Mouse (Mus musculus): ENCODE measurements at regions not wholly inside any gene's neighbourhood (a gene's known extent, or its start where the extent isn't known, plus 50 kb on each side); places are given as distances from the start of the nearest gene placed in this dataset.
"Not testable (repeated sequence)": the region's sequence is repeated elsewhere in the genome, so short reads cannot be mapped to it uniquely, and the experiment has no call there.

GRCm38 (mm10) chr11:12913401-12913800 lies 448.6 kb upstream of the Cobl start:
- not testable (repeated sequence) for DNase-seq

GRCm38 (mm10) chr11:12873712-12874111 lies 409.0 kb upstream of the Cobl start:
- DNase-seq, result no peak

DNA sequence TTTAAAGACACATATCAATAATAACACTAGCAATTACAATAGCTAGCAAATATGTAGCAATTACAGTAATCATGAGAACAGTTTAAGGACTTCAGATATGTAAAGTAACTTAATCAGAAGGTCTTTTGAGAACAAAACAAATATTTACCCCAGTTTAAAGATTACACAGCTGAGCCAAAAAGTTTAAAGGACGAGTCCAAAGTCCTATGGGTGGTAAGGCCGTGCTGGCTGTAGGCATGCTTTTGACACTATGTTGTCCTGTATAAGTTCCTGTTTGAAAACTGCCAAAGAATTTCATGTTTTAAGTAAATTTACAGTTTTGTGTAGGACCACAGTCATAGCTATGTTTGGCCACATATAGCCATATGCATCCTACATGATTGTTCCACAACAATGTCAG lies 408.0 kb upstream of the Cobl start:
- no peak for DNase-seq

GRCm38 (mm10) chr11:12872399-12872798 lies 407.6 kb upstream of the Cobl start:
- no peak for DNase-seq

DNA sequence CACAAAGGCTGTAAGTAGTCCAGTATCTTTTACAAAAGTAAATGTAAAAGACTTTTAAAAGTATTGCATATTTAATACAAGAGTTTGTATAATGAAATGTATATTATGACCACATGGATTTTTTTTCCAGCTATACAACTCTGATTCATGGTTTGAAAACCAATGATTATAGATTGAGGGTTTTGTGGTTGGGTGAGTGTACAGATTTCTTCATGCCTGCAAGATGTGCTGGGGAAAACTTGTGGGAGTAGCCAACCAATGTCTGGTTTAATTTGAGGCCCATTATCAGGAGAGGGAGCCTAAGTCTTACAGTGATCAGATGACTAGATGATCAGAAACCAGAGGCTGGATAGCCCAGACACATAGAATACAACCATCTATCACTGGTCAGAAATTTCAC lies 402.8 kb upstream of the Cobl start:
- DNase-seq, result no peak

- DNase-seq, result no peak
These were observed 400.4 kb upstream of the Cobl start for GRCm38 (mm10) chr11:12865034-12865620.

- no peak for DNase-seq
These were observed 394.7 kb upstream of the Cobl start for GRCm38 (mm10) chr11:12859344-12859930.

- no peak for DNase-seq
These were observed 393.6 kb upstream of the Cobl start for GRCm38 (mm10) chr11:12858274-12858884.

GRCm38 (mm10) chr11:12857358-12858199 lies 392.8 kb upstream of the Cobl start:
- no peak for DNase-seq

DNA sequence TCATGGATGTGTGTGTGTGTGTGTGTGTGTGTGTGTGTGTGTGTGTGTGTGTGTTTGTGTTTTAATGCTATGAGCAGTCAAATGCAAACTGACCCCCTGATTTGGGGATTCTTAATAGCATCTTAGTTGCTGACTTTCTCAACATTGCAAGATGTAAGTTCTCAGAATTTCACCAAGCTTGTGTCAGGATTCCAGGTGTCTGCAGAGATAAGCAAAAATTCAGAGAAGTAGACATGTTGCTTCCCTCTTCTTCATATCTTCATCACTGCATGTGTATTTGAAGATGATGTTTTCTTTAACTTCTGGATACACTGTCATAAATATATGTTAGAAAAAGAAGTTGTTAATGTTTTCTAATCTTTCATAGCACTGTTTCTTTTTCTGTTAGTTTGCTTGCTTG lies 383.0 kb upstream of the Cobl start:
- no peak for DNase-seq

GRCm38 (mm10) chr11:12843631-12844423 lies 379.1 kb upstream of the Cobl start:
- DNase-seq, result no peak

DNA sequence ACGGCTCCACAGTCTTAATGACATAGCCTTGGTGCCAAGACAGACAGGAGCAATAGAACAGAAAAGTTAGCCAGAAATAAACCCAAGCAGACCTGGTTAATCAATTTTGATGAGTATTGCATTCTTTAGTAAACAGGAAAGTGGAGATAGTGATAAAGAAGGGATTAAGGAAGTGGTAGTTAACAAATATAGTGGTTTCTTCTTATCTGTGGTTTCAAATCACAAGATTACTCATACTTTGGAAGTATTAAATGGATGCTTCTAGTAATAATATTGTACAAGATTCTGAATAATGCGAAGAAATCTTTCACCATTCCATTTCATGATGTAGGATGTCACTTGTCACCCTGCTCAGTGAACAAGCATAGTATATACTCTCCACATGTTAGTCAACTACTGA lies 376.6 kb upstream of the Cobl start:
- DNase-seq, result no peak

DNA sequence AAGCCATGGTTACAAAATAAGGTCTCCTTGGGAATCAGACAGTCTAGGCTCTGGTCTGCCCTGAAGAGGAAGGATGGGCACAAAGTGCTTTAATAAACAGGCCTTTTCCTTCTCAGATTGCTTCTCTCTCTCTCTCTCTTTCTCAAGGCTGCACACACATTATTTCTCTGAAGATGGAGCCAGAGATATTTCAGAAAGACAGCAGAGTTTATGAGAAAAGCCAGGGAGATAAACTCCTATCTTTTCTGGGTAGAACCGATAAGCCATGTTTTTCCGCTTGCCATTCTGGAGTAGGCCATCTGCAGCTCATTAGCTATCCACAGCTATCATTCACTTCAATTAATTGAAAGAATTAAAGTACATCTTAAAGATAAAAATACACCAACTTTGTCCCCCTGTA lies 373.2 kb upstream of the Cobl start:
- no peak for DNase-seq

GRCm38 (mm10) chr11:12837387-12837786 lies 372.6 kb upstream of the Cobl start:
- no peak for DNase-seq

GRCm38 (mm10) chr11:12836387-12836786 lies 371.6 kb upstream of the Cobl start:
- DNase-seq, result no peak

GRCm38 (mm10) chr11:12812021-12812420 lies 347.3 kb upstream of the Cobl start:
- DNase-seq, result no peak

DNA sequence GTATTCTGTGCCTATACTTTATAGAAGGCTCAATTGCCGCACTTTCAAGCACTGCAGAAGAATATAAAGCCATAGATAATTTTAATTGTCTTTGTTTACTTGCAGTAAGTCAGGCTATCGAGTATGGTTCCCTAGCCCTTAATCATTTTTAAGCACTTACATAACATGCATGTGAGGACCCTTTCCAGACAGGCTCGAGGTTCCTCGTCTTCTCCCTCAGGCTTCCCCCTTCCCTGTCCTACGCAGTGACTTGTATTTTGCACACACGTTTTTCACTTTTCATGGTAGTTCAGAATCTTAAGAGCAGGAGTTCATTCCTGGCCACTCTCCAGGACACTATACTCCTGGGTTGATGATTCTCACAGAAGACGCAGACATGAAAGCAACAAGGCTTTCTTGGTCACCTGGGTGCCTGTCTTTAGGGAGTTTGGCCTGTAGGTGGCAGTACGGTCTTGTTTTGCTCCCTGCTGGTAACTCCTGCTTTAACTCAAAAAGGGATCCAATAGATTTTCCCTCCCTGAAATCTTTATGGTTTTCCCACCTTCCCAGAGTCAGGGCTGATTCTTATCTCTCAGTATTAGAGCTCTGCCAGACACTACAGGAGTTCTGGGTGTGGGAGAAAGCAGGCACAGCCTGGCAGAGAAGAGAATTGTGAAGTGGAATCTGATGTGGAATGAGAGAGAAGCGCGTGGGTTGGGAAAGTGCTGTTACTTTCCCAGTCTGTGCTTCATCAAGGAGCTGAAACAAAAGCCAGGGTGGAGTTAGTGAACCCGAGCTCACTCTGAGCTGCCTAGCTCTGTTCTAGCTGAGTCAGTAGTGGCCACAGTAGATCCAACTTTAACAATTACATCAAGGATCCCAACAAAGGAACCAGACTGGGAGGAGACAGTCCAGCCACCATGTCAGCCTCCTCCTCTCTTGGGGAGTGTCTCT lies 346.5 kb upstream of the Cobl start:
- peak in 1 of 2 experiments; percentile 2 for DNase-seq
